Mouse (Mus musculus) brain, embryonic 14.5 days (tissue): Measurements from ENCODE around the gene Myo1g. TPM values are rescaled to one million over a fixed set of nuclear protein-coding genes. Genes with fewer than 3 reads are reported as not detected.
A peak's percentile ranks its signal among the peaks of the same experiment; 100 is the strongest.

Experiments used
- DNase-seq: peaks from one replicate; pipeline ENCODE4 v3.0.0-alpha.2; 2011; ENCODE audit warnings: low read depth
- CTCF ChIP-seq: fragments of 200-500 bp; IDR thresholded peaks from 2 replicates; pipeline ENCODE4 v1.5.1; 2012; ENCODE audit warnings: inconsistent platforms, mild to moderate bottlenecking, moderate library complexity, borderline replicate concordance; ENCODE audit not compliant: insufficient read depth, insufficient read length; ENCODE audit errors: extremely low read depth
- POLR2A ChIP-seq: fragments of 200-500 bp; IDR thresholded peaks from 2 replicates; pipeline ENCODE4 v1.6.1; 2012; ENCODE audit warnings: mild to moderate bottlenecking, inconsistent platforms, borderline replicate concordance; ENCODE audit not compliant: poor library complexity, insufficient read depth, insufficient read length, severe bottlenecking; ENCODE audit errors: extremely low read depth
- polyA plus RNA-seq: library from polyadenylated mRNA; depleted of rRNA; stranded (reverse); fragments of >200 nt; gene quantifications from 2 replicates; pipeline ENCODE4 v1.2.3, GENCODE M21; 2012; rRNA removed

The Myo1g gene
- 0.56 and 0.79 TPM in 2 replicates for polyA plus RNA-seq

GRCm38 (mm10) chr11:6520507-6521173, at the start of gene Myo1g:
Gene Myo1g (minus strand): TSS chr11:6520965.
- DNase-seq = no peak
- TF ChIP-seq CTCF (no peak), POLR2A (no peak)

- TF ChIP-seq POLR2A = no peak
- TF ChIP-seq CTCF = no peak
- DNase-seq = no peak
These were observed 48.6 kb upstream of the Myo1g start for GRCm38 (mm10) chr11:6569410-6569777.

- DNase-seq = peak; percentile 64
- TF ChIP-seq POLR2A (no peak), CTCF (peak; percentile 39; the same call in 1 of the 2 replicates)
These were observed 48.0 kb upstream of the Myo1g start for GRCm38 (mm10) chr11:6568584-6569409.

- TF ChIP-seq POLR2A = no peak
- TF ChIP-seq CTCF = no peak
These were observed 47.2 kb upstream of the Myo1g start for GRCm38 (mm10) chr11:6567951-6568350.

GRCm38 (mm10) chr11:6566496-6566895, 45.7 kb upstream of the Myo1g start:
- DNase-seq = no peak

More at GRCm38 (mm10) chr11:6567951-6568350, 47.2 kb upstream of the Myo1g start:
- DNase-seq = peak; percentile 17

GRCm38 (mm10) chr11:6563201-6563600, 42.4 kb upstream of the Myo1g start:
- DNase-seq = no peak

More at GRCm38 (mm10) chr11:6566496-6566895, 45.7 kb upstream of the Myo1g start:
- no peak for TF ChIP-seq CTCF
- no peak for TF ChIP-seq POLR2A

GRCm38 (mm10) chr11:6562359-6562758, 41.6 kb upstream of the Myo1g start:
- no peak for DNase-seq

More at GRCm38 (mm10) chr11:6563201-6563600, 42.4 kb upstream of the Myo1g start:
- TF ChIP-seq CTCF = no peak
- no peak for TF ChIP-seq POLR2A

GRCm38 (mm10) chr11:6561474-6561873, 40.7 kb upstream of the Myo1g start:
- TF ChIP-seq CTCF (no peak), POLR2A (no peak)
- DNase-seq = no peak

More at GRCm38 (mm10) chr11:6562359-6562758, 41.6 kb upstream of the Myo1g start:
- TF ChIP-seq CTCF = no peak
- TF ChIP-seq POLR2A = no peak

- no peak for DNase-seq
- TF ChIP-seq CTCF = no peak
- no peak for TF ChIP-seq POLR2A
These were observed 40.0 kb upstream of the Myo1g start for GRCm38 (mm10) chr11:6560655-6561360.

- DNase-seq = no peak
- TF ChIP-seq POLR2A (no peak), CTCF (no peak)
These were observed 39.2 kb upstream of the Myo1g start for GRCm38 (mm10) chr11:6559996-6560395.

GRCm38 (mm10) chr11:6558234-6558633, 37.5 kb upstream of the Myo1g start:
- no peak for DNase-seq
- TF ChIP-seq POLR2A = no peak
- TF ChIP-seq CTCF = no peak
